Mouse (Mus musculus): ENCODE results near the gene Tmem151b. TPM values are rescaled to one million over a fixed set of nuclear protein-coding genes. Genes with fewer than 3 reads are reported as not detected.

The Tmem151b gene
- polyA plus RNA-seq (2015; fragmentation: Nextera tagmentation; extraction: Ambion mirVana), result 2.9 and 4.7 TPM in 2 replicates

DNA sequence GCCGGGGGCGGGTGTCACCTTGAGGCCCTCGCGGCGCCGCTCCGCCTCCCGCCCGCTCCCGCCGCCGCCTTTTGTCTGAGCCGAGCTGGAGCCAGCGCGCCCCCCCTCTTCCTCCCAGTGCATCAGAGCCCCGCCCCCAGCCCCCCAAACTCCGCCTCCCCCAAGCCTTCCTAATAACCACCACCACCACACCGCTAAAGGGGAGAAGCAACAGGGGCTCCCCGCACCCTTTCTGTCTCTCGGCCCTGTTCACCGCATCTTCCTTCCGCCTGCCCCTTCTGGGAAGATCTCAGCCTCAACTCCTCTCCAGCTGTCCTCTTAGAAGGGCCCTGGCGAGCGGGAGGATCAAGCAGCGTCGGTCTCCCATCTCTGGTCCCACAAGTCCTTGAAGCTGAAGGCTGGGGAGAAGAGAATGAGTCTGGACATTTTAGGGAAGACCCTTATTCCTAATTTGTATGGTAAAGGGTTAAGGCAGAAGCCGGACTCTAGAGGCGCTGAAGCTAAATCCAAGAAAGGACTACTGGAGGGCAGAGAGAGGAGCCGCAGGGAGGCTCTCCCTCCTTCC is at the start of gene Tmem151b:
Tmem151b (minus strand) TSS at position 61 of the 565 bp plus-strand sequence.
- Histone ChIP-seq H3K4me3 (peak within 1 kb of the TSS; percentile 72), H3K4me1 (peaks cover 30% of the 10 kb centered on the region), H3K27ac (peak within 1 kb of the TSS; percentile 54), H3K9me3 (no peaks in the 10 kb centered on the region), H3K4me2 (peak within 1 kb of the TSS; percentile 94), H3K36me3 (0 out of 2 replicates have a peak, but pooled peaks cover 8% of the 10 kb centered on the region), H3K9ac (peak within 1 kb of the TSS; percentile 71), H3K27me3 (peaks cover 44% of the 10 kb centered on the region)
- 3% methylated on average over 14 of the region's 29 CpGs for WGBS
- ATAC-seq (ENCODE audit: insufficient number of reproducible peaks, low FRiP score, low TSS enrichment, low read depth), result no peak

DNA sequence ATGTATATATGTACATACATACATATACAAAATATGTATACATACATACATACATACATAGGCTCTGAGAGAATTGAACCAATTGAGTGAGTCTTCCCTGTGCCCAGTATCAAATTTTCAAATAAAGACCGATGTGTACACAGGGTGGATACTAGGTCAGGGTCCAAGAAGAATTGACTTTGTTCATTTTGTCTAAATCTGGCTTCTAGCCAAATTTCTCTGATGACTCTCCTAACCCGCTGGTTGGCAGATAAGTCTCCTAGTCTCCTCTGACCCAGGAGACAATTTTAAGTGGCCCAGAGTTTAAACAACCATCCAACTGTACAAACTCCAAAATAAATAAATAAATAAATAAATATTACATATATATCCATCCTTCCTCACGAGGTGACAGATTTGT is 49.4 kb upstream of the Tmem151b start:
- no peak overlapping the region for H3K27ac ChIP-seq
- no peak overlapping the region for H3K9ac ChIP-seq
- ATAC-seq (ENCODE audit: insufficient number of reproducible peaks, low FRiP score, low TSS enrichment, low read depth), result no peak
- peaks cover 54% of the 10 kb centered on the region for H3K4me1 ChIP-seq
- 68% methylated on average over 3 of the region's 3 CpGs for WGBS
- peak overlapping the region; percentile 31; the same call in 1 of the 2 replicates for H3K4me3 ChIP-seq
- peaks cover 29% of the 10 kb centered on the region for H3K27me3 ChIP-seq
- H3K9me3 ChIP-seq, result no peaks in the 10 kb centered on the region
- peak overlapping the region; percentile 52; the same call in 1 of the 2 replicates for H3K4me2 ChIP-seq
- H3K36me3 ChIP-seq, result no peaks in the 10 kb centered on the region

GRCm38 (mm10) chr17:45598376-45598775 is 48.9 kb upstream of the Tmem151b start:
- no peak overlapping the region for H3K9ac ChIP-seq
- peaks cover 29% of the 10 kb centered on the region for H3K27me3 ChIP-seq
- no peaks in the 10 kb centered on the region for H3K36me3 ChIP-seq
- no peaks in the 10 kb centered on the region for H3K9me3 ChIP-seq
- no peak overlapping the region for H3K4me3 ChIP-seq
- H3K4me1 ChIP-seq, result peaks cover 59% of the 10 kb centered on the region
- H3K4me2 ChIP-seq, result no peak overlapping the region
- ATAC-seq (ENCODE audit: insufficient number of reproducible peaks, low FRiP score, low TSS enrichment, low read depth), result no peak
- no peak overlapping the region for H3K27ac ChIP-seq
- 86% methylated on average over 2 of the region's 2 CpGs for WGBS

DNA sequence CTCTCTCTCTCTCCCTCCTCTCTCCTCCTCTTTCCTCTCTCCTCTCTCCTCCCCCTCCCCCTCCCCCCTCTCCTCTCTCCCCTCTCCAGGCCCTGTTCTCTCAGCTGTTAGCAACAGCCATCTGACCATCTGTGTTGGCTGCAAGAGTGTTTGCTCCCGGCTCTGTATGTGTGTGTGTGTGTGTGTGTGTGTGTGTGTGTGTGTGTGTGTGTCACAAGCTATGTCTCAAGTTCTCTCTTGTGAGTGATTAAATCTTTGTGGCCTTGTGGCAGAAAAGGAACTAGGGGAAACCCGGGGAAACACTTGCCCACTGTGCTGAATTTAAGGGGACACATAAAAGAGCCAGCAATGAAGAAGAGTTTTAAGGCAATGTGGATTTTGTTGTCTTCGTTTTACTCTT is 48.3 kb upstream of the Tmem151b start:
- H3K9ac ChIP-seq, result no peak overlapping the region

DNA sequence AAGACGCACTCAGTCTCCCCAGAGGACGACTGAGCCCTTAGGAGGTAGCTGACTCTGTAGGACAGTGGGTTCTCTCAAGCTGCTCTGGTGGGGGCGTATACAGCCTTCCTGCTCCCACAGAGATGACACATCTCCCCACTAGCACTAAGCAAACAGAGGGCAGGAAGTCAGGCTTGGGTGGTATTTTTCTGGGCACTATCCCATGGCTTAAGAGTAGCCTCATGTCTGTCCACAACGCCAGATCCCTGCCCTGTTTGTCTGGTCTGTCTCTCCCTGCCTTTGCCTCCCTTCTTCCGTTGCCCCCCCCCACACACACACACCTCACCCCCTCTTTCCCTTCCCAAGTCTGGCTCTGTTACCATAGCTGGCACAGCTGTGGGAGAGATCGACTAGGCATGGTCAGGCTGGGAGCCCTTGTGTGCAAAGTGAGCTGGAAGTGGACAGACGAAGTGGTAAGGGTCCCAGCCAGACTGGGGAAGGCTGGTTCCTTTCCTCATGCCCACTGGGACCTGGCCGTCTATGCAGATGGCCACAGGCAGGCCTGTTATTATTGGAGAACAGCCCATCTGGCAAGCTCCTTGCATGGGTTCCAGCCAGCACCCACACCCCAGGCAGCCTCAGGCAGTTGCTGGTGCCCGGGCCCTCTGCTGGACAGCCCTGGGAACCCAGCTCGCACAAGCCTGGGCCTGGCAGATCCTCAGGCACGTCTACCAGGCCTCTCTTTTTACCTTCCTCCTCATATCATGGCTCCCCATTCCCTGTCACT is 47.3 kb upstream of the Tmem151b start:
- Histone ChIP-seq H3K9ac (no peak overlapping the region), H3K4me1 (peaks cover 71% of the 10 kb centered on the region), H3K27ac (peak overlapping the region; percentile 84), H3K4me2 (0 out of 2 replicates have a peak overlapping the region, but pooled peaks have one; percentile 8), H3K4me3 (no peak overlapping the region), H3K27me3 (peaks cover 23% of the 10 kb centered on the region), H3K36me3 (no peaks in the 10 kb centered on the region), H3K9me3 (no peaks in the 10 kb centered on the region)
- 28% methylated on average over 11 of the region's 11 CpGs for WGBS
- ATAC-seq (ENCODE audit: insufficient number of reproducible peaks, low FRiP score, low TSS enrichment, low read depth), result peak; percentile 49

More for the DNA sequence above, 48.3 kb upstream of the Tmem151b start:
- WGBS, result 30% methylated on average over 3 of the region's 3 CpGs
- H3K4me3 ChIP-seq, result no peak overlapping the region
- no peaks in the 10 kb centered on the region for H3K36me3 ChIP-seq
- H3K27me3 ChIP-seq, result peaks cover 29% of the 10 kb centered on the region
- H3K9me3 ChIP-seq, result no peaks in the 10 kb centered on the region
- peaks cover 65% of the 10 kb centered on the region for H3K4me1 ChIP-seq
- no peak for ATAC-seq (ENCODE audit: insufficient number of reproducible peaks, low FRiP score, low TSS enrichment, low read depth)
- H3K27ac ChIP-seq, result no peak overlapping the region
- H3K4me2 ChIP-seq, result no peak overlapping the region

DNA sequence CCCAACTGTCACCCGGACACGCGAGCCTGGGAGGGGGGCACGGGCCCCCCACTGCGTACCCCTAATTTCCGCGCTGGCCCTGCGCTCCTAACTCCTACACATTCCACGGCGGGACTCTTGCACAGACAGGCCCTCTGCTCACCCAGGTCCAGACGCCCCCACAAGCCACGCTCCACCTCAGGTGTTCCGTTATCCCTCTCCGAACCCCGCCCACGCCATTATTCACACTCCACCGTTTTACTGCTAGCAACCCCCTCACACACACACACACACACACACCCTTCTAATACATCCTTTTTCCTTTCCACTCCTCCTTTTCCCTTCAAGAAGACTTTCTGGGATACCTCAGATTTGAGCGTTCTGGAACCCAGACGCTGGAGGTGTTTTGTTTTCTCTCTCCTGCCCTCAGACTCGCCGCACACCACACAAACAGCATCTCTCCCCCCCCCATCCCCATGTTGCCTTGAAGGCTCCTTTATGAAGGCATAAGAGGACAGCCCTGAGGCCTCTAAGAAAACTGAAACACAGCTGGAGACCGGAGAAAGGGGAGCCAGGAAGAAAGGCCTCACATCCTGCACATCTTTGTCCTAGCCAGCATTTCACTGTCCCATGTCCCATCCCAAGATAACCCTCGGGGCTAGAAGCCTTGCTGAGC is 46.4 kb upstream of the Tmem151b start:
- Histone ChIP-seq H3K27ac (peak overlapping the region; percentile 84), H3K4me1 (peaks cover 73% of the 10 kb centered on the region), H3K36me3 (no peaks in the 10 kb centered on the region), H3K9ac (peak overlapping the region; percentile 39; the same call in 1 of the 2 replicates), H3K4me2 (peak overlapping the region; percentile 98), H3K27me3 (peaks cover 13% of the 10 kb centered on the region), H3K9me3 (no peaks in the 10 kb centered on the region), H3K4me3 (peak overlapping the region; percentile 57)
- ATAC-seq (ENCODE audit: insufficient number of reproducible peaks, low FRiP score, low TSS enrichment, low read depth), result no peak
- WGBS, result 5% methylated on average over 23 of the region's 23 CpGs

DNA sequence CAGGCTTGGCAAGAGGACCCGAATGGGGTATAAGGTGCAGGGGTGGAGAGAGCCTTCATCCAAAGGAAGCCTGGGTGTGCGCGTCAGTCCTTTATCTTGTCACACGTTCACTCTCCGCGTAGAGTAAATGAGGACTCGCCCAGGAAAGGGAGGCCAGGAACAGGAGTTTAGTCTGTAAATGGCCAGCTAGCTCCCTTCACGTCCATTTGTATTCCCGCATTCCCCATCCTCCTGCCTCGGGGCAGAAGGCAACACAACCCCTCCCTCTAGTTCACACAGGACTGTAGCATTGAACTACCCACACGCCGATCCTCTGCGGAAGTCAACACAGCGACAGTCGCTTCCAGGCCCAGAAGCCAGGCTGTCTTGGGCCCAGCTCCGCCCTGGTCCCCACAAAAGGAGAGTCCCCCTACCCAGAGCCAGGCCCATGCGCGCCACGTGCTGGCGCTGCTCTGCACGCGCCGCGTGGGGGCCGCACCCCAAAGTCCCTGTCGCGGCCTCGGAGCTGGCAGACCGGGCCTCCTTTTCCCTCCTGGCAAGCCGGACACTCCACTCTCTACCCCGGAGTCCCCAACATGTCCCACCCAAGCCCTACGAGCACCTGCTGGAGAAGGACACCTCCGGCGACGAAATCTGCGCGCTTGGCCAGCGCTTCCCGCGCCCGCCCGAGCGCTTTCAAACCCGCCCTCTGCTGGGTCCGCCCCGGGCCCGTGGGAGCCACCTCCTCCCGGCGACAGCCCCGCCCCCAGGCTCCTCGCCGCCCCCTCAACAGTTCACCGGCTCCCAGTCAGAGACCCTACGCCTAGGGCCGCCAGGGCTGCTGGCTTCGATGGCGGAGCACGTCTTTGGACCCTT is 45.6 kb upstream of the Tmem151b start:
- 2% methylated on average over 58 of the region's 58 CpGs for WGBS
- Histone ChIP-seq H3K9me3 (no peaks in the 10 kb centered on the region), H3K36me3 (peaks cover 2% of the 10 kb centered on the region; the same call in 1 of the 2 replicates), H3K27ac (peak overlapping the region; percentile 84), H3K27me3 (peaks cover 6% of the 10 kb centered on the region), H3K4me2 (peak overlapping the region; percentile 98), H3K4me1 (peaks cover 81% of the 10 kb centered on the region), H3K9ac (peak overlapping the region; percentile 39), H3K4me3 (peak overlapping the region; percentile 57)
- ATAC-seq (ENCODE audit: insufficient number of reproducible peaks, low FRiP score, low TSS enrichment, low read depth), result peak; percentile 67

- no peak overlapping the region for H3K27ac ChIP-seq
- peaks cover 74% of the 10 kb centered on the region for H3K4me1 ChIP-seq
- H3K36me3 ChIP-seq, result peaks cover 11% of the 10 kb centered on the region
- 0 out of 2 replicates have a peak overlapping the region, but pooled peaks have one; percentile 7 for H3K9ac ChIP-seq
- H3K4me3 ChIP-seq, result peak overlapping the region; percentile 57
- H3K9me3 ChIP-seq, result no peaks in the 10 kb centered on the region
- WGBS, result 56% methylated on average over 8 of the region's 8 CpGs
- ATAC-seq (ENCODE audit: insufficient number of reproducible peaks, low FRiP score, low TSS enrichment, low read depth), result no peak
- H3K27me3 ChIP-seq, result no peaks in the 10 kb centered on the region
- peak overlapping the region; percentile 98 for H3K4me2 ChIP-seq
These were observed 44.7 kb upstream of the Tmem151b start for GRCm38 (mm10) chr17:45594195-45594594.

GRCm38 (mm10) chr17:45593479-45593878 is 44.0 kb upstream of the Tmem151b start:
- no peaks in the 10 kb centered on the region for H3K27me3 ChIP-seq
- ATAC-seq (ENCODE audit: insufficient number of reproducible peaks, low FRiP score, low TSS enrichment, low read depth), result no peak

DNA sequence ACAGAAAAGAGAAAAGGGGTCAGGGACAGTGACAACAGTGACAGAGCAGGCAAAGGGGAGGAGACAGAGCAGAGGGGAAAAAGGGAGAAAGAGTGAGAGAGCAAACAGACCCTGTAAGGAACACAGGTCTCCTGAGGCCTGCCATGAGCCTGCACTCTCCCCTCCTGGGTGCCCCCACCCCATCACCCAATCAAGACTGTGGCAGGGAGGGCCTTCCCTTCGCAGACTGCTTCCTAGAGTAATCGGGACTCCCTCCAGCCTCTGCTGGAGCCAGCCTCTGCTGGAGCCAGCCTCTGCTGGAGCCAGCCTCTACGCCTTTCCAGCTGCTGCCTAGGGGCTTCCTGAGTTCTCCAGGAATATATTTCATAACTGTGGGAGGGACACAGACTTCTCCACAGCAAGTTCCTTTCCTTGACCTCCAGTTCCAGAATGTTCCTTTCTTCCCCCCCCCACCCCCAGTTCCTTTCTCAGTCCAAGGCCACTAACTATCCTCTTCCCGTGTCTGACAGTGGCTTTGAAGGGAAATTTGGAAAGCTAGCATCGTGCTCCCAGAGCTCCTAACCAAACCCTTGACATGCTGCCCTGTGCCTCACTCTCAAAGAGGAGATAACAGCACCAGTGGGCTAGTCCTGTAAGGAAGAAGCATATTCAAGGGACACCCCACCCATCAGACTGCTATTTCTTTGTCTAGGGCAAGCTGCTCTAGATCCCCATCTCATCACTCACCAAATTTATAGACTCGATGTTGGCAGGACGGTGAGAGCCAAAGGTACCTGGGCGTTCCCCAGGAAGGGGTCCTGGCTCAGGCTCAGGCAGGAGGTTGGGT is 43.3 kb upstream of the Tmem151b start:
- no peak for ATAC-seq (ENCODE audit: insufficient number of reproducible peaks, low FRiP score, low TSS enrichment, low read depth)

More at GRCm38 (mm10) chr17:45593479-45593878, 44.0 kb upstream of the Tmem151b start:
- peaks cover 72% of the 10 kb centered on the region for H3K4me1 ChIP-seq
- H3K36me3 ChIP-seq, result peaks cover 18% of the 10 kb centered on the region
- H3K4me2 ChIP-seq, result peak overlapping the region; percentile 98
- H3K9ac ChIP-seq, result no peak overlapping the region
- H3K4me3 ChIP-seq, result peak overlapping the region; percentile 57; the same call in 1 of the 2 replicates
- peak overlapping the region; percentile 77 for H3K27ac ChIP-seq
- H3K9me3 ChIP-seq, result no peaks in the 10 kb centered on the region
- 42% methylated on average over 8 of the region's 8 CpGs for WGBS

More for the DNA sequence above, 43.3 kb upstream of the Tmem151b start:
- H3K4me1 ChIP-seq, result peaks cover 72% of the 10 kb centered on the region
- no peak overlapping the region for H3K9ac ChIP-seq
- peak overlapping the region; percentile 21 for H3K4me3 ChIP-seq
- no peaks in the 10 kb centered on the region for H3K9me3 ChIP-seq
- H3K4me2 ChIP-seq, result peak overlapping the region; percentile 98
- 38% methylated on average over 8 of the region's 8 CpGs for WGBS
- H3K27me3 ChIP-seq, result no peaks in the 10 kb centered on the region
- peak overlapping the region; percentile 77 for H3K27ac ChIP-seq
- H3K36me3 ChIP-seq, result peaks cover 23% of the 10 kb centered on the region

All from limb, embryonic 15.5 days (tissue).